Mouse (Mus musculus) midbrain, embryonic 12.5 days (tissue): ENCODE results near the gene Ush2a. TPM values are rescaled to one million over a fixed set of nuclear protein-coding genes. Genes with fewer than 3 reads are reported as not detected.

ENCODE experiments used
- ATAC-seq: fragments of 200-750 bp; cut with Nextera tagmentation; 2 replicates; pipeline ENCODE4 v1.8.0; 2017; ENCODE audit warnings: low read depth, moderate TSS enrichment, moderate library complexity; ENCODE audit not compliant: low FRiP score
- H3K27ac ChIP-seq: fragments of 300-500 bp; sonication (generic); replicated peaks from 2 replicates; pipeline ENCODE4 v1.5.1; 2016; ENCODE audit warnings: mild to moderate bottlenecking
- H3K27me3 ChIP-seq: fragments of 300-500 bp; sonication (generic); 2 replicates; pipeline ENCODE4 v1.6.1; 2016; ENCODE audit warnings: mild to moderate bottlenecking
- H3K36me3 ChIP-seq: fragments of 300-500 bp; sonication (generic); 2 replicates; pipeline ENCODE4 v1.6.1; 2016
- H3K4me1 ChIP-seq: fragments of 300-500 bp; sonication (generic); 2 replicates; pipeline ENCODE4 v1.6.1; 2016
- H3K4me2 ChIP-seq: fragments of 300-500 bp; sonication (generic); replicated peaks from 2 replicates; pipeline ENCODE4 v1.6.1; 2016; ENCODE audit warnings: mild to moderate bottlenecking, moderate library complexity
- H3K4me3 ChIP-seq: fragments of 300-500 bp; sonication (generic); 2 replicates; pipeline ENCODE4 v1.5.1; 2016; ENCODE audit warnings: mild to moderate bottlenecking
- H3K9ac ChIP-seq: fragments of 300-500 bp; sonication (generic); replicated peaks from 2 replicates; pipeline ENCODE4 v1.6.1; 2016; ENCODE audit warnings: mild to moderate bottlenecking, moderate library complexity
- H3K9me3 ChIP-seq: fragments of 300-500 bp; sonication (generic); 2 replicates; pipeline ENCODE4 v1.6.1; 2016; ENCODE audit warnings: mild to moderate bottlenecking
- WGBS: fragments of 180-500 bp; shearing (Covaris S2); methylation state at CpG from one replicate; pipeline ENCODE4 v1.1.7; 2016; 5-methylcytosine and 5-hydroxymethylcytosine counted together
- polyA plus RNA-seq: library from polyadenylated mRNA; unstranded; fragments of >200 nt; fragmentation: Nextera tagmentation; extraction: Ambion mirVana; gene quantifications from 2 replicates; pipeline ENCODE4 v1.2.1, GENCODE M21; 2016

Ush2a gene
- polyA plus RNA-seq, 1 experiment from 2014 or later, result 0.14 TPM

- Histone ChIP-seq H3K27me3 (no peaks in the 10 kb centered on the region), H3K4me2 (no peak overlapping the region), H3K4me1 (no peaks in the 10 kb centered on the region), H3K9me3 (peaks cover 4% of the 10 kb centered on the region; the same call in 1 of the 2 replicates), H3K36me3 (no peaks in the 10 kb centered on the region), H3K4me3 (no peak overlapping the region), H3K27ac (no peak overlapping the region), H3K9ac (no peak overlapping the region)
- 96% methylated on average over 2 of the region's 2 CpGs for WGBS
- ATAC-seq, result no peak
Observed at GRCm38 (mm10) chr1:188696295-188696694, 434.5 kb downstream of the Ush2a start.

DNA sequence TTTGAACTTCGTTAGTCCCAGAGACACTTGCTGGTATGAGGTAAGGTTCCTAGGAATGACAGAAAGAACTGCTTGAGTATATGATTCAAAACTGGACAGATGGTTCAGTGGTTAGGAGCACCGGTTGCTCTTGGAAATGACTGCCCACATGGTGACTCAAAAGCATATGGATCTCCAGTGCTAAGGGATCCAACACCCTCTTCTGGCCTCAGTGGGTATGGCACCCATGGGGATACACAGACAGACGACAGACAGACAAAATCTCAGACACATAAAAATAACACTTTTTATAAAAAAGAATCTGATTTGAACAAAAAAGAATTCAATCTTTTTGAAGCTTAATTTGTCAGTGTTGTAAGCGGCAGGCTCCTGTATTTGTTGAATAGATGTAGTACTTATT is 446.4 kb downstream of the Ush2a start:
- Histone ChIP-seq H3K36me3 (no peaks in the 10 kb centered on the region), H3K27me3 (no peaks in the 10 kb centered on the region), H3K4me2 (no peak overlapping the region), H3K4me1 (no peaks in the 10 kb centered on the region), H3K9me3 (no peaks in the 10 kb centered on the region), H3K4me3 (no peak overlapping the region), H3K27ac (no peak overlapping the region), H3K9ac (no peak overlapping the region)
- 90% methylated on average over 4 of the region's 4 CpGs for WGBS
- ATAC-seq, result no peak

DNA sequence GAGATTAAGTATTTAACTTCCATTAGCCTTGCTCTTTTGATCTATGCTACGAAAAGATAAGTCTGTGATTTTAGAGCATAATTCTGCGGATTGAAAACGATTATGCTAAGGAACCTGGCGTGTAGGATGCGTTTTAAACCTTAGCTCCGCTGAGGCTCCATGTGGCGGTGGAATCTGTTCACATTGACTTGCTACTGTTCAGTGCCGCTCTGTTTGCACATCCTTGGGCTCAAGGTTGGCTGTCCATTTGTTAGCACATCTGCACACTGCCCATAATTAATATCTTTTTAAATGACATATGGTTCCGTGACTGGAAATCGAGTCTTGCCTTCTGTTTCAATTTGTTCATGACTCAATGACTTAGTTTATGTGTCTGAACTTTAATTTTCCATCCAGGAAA is 446.9 kb downstream of the Ush2a start:
- H3K27me3 ChIP-seq, result no peaks in the 10 kb centered on the region
- H3K4me2 ChIP-seq, result no peak overlapping the region
- no peaks in the 10 kb centered on the region for H3K36me3 ChIP-seq
- no peak overlapping the region for H3K27ac ChIP-seq
- H3K4me3 ChIP-seq, result no peak overlapping the region
- WGBS, result 91% methylated on average over 10 of the region's 10 CpGs
- no peak overlapping the region for H3K9ac ChIP-seq
- no peak for ATAC-seq
- H3K4me1 ChIP-seq, result no peaks in the 10 kb centered on the region
- no peaks in the 10 kb centered on the region for H3K9me3 ChIP-seq

- H3K9ac ChIP-seq, result no peak overlapping the region
- 92% methylated on average over 18 of the region's 18 CpGs for WGBS
- H3K4me2 ChIP-seq, result no peak overlapping the region
- no peaks in the 10 kb centered on the region for H3K9me3 ChIP-seq
- H3K4me3 ChIP-seq, result no peak overlapping the region
- no peak for ATAC-seq
- no peaks in the 10 kb centered on the region for H3K4me1 ChIP-seq
- H3K27ac ChIP-seq, result no peak overlapping the region
- H3K36me3 ChIP-seq, result no peaks in the 10 kb centered on the region
- H3K27me3 ChIP-seq, result no peaks in the 10 kb centered on the region
Observed at GRCm38 (mm10) chr1:188714131-188714530, 452.3 kb downstream of the Ush2a start.

GRCm38 (mm10) chr1:188714941-188715340 is 453.1 kb downstream of the Ush2a start:
- H3K4me3 ChIP-seq, result no peak overlapping the region
- no peaks in the 10 kb centered on the region for H3K36me3 ChIP-seq
- no peak overlapping the region for H3K4me2 ChIP-seq
- H3K27me3 ChIP-seq, result no peaks in the 10 kb centered on the region
- no peak overlapping the region for H3K9ac ChIP-seq
- WGBS, result 91% methylated on average over 7 of the region's 7 CpGs
- no peaks in the 10 kb centered on the region for H3K4me1 ChIP-seq
- no peak overlapping the region for H3K27ac ChIP-seq
- no peak for ATAC-seq
- no peaks in the 10 kb centered on the region for H3K9me3 ChIP-seq

- H3K4me2 ChIP-seq, result no peak overlapping the region
- no peak overlapping the region for H3K4me3 ChIP-seq
- H3K36me3 ChIP-seq, result no peaks in the 10 kb centered on the region
- H3K27ac ChIP-seq, result no peak overlapping the region
- H3K9me3 ChIP-seq, result no peaks in the 10 kb centered on the region
- H3K9ac ChIP-seq, result no peak overlapping the region
- ATAC-seq, result no peak
- WGBS, result 95% methylated on average over 3 of the region's 3 CpGs
- no peaks in the 10 kb centered on the region for H3K4me1 ChIP-seq
- no peaks in the 10 kb centered on the region for H3K27me3 ChIP-seq
Observed at GRCm38 (mm10) chr1:188716886-188717285, 455.1 kb downstream of the Ush2a start.

DNA sequence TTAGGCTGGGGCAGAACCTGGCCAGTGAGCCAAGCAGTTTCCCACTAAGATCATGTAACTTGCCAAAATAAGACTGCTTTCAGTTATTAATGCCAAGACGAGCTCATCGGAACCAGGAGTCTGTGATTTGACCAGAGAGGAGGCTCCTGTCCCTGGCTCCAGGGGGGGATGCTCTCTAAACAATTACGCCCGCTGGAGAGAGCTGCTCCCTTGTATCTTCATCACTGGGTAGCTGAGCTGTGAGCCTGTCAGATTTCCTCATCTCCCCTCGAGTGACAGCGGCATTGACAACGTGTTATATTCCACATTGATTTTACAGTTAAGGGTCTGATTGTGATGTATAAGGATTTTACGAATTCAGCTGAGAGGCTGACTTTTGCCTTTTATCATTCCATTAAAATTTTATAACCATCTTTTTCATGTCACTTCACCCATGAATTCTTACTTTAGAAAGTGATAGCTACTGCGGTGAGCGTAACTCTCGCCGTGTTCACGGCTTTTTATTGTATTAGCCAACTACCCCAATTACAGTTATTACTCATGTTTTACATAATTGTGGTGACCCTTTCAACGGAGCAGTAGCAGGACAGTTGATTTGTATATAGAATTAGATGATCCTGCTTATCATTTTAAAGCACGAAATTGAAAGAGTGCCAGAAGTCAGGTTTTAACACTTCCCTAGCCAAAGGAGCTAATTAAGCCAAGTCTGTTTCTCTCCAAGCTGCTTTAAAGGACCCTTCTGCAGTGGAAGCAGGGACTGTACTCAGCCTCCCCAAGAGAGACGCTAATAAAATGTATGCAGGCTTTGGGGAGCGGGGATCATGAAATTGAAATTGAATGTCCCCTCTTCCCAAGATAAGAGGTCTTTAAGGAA is 463.5 kb downstream of the Ush2a start:
- Histone ChIP-seq H3K4me2 (no peak overlapping the region), H3K4me1 (peaks cover 15% of the 10 kb centered on the region; the same call in 1 of the 2 replicates), H3K36me3 (no peaks in the 10 kb centered on the region), H3K27me3 (no peaks in the 10 kb centered on the region), H3K27ac (no peak overlapping the region), H3K9me3 (no peaks in the 10 kb centered on the region), H3K9ac (no peak overlapping the region), H3K4me3 (no peak overlapping the region)
- no peak for ATAC-seq
- whole genome bisulfite sequencing, result 66% methylated on average over 17 of the region's 17 CpGs

DNA sequence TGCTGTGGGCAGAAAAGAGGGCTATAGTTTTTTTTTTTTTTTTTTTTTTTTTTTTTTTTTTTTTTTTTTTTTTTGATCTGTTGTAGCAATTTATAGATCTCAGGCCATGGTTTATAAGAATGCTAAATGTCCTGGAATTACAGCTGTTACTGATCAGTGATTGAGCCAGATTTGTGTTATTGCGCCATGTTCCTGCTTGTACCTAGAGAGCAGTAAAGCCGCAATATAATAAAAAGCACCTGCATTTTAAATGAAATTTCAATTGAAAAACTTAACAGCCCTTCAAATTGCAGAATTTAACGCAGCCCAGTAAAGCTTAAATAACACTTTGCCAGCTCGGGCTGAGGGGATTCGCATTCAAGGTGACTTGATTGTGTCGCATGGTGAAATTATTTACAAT is 465.1 kb downstream of the Ush2a start:
- Histone ChIP-seq H3K27me3 (no peaks in the 10 kb centered on the region), H3K27ac (no peak overlapping the region), H3K4me1 (peaks cover 15% of the 10 kb centered on the region; the same call in 1 of the 2 replicates), H3K9me3 (no peaks in the 10 kb centered on the region), H3K4me3 (no peak overlapping the region), H3K9ac (no peak overlapping the region), H3K36me3 (no peaks in the 10 kb centered on the region), H3K4me2 (no peak overlapping the region)
- WGBS, result 75% methylated on average over 6 of the region's 6 CpGs
- no peak for ATAC-seq

DNA sequence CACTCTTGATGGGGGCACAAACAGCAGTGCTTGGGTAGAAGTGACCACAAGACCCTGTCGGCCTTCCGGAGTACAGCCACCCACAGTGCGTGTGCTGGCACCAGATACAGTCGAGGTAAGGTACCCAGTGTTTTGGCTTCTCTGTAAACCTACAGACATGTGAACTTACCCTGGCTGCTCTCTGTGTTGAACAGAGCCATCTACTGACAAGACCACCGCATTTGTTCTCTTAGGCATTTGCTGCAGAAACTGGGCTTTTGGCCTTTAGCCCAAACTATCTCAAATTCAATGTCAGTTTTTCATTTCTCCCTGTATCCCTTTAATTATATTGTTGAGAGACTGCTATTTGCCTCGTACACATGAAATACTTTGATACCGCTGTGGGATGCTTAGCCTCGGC is 466.8 kb downstream of the Ush2a start:
- Histone ChIP-seq H3K4me3 (no peak overlapping the region), H3K27ac (no peak overlapping the region), H3K27me3 (no peaks in the 10 kb centered on the region), H3K36me3 (no peaks in the 10 kb centered on the region), H3K9me3 (no peaks in the 10 kb centered on the region), H3K4me2 (no peak overlapping the region), H3K4me1 (peaks cover 15% of the 10 kb centered on the region; the same call in 1 of the 2 replicates), H3K9ac (no peak overlapping the region)
- 82% methylated on average over 8 of the region's 8 CpGs for WGBS
- no peak for ATAC-seq

DNA sequence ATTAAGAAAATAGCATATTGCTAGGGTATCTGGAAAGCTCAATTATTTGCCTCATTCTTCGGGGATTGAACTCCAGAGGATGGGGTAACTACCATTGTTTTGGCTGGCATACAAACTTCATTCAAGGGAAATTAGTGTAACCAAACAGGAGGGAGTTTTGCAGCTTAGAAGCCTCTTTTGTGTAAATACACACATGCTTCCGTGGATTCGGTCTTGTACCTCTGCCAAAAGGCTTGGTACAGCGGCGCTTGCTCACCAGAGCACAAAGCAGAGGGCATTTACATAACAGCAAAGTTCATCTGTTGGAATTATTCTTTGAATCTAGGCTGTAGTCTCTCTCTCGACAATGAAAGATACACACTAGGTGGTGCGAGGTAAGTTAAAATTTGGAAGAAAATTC is 467.4 kb downstream of the Ush2a start:
- no peak overlapping the region for H3K27ac ChIP-seq
- no peaks in the 10 kb centered on the region for H3K36me3 ChIP-seq
- no peaks in the 10 kb centered on the region for H3K9me3 ChIP-seq
- no peak overlapping the region for H3K9ac ChIP-seq
- 34% methylated on average over 7 of the region's 7 CpGs for WGBS
- no peak overlapping the region for H3K4me3 ChIP-seq
- no peaks in the 10 kb centered on the region for H3K27me3 ChIP-seq
- ATAC-seq, result peak; percentile 23; the same call in 1 of the 2 replicates
- peaks cover 15% of the 10 kb centered on the region; the same call in 1 of the 2 replicates for H3K4me1 ChIP-seq
- H3K4me2 ChIP-seq, result no peak overlapping the region

DNA sequence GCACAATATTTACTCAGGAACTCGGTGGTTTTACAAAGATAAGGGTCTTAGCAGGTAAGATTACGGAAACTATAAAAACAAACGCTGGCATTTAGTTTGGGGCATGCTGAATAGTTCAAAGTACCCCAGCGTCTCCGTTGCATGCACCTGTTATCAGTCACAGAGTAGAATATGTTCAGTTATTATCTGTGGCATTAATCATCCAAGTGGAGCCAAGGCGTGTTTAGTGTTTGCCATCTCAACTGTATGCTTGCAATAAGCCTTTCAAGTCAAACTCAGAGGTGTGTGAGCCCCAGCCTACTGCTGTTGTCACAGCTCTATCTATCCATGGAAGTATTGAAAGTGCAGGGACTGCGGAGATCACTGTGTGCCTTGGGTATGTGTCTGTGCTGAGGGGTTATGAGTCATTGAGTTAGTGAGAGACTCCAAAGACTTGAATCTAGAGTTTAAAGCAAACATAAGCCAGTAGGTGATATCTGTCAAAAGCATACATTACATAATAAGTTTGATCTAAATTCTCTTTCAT is 473.0 kb downstream of the Ush2a start:
- WGBS, result 90% methylated on average over 7 of the region's 7 CpGs
- no peak overlapping the region for H3K4me2 ChIP-seq
- ATAC-seq, result no peak

DNA sequence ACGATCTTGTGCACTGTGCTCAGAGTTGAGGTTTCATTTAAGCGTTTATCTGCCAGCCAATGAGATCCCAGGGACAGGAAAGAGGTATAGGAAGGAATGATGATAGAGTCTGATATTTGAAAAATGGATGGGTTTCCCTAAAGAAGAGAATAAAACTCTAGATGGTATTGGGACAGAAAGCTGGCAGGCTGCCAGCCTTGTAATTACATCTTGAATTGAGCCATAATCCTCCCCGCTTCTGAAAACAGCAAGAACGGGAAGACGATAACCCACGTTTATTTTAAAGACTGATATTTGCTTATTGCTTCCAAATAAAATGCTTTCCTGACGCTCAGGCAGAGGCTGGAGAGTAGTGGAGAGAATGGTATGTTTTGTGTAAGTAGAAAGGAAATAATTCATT is 481.1 kb downstream of the Ush2a start:
- Histone ChIP-seq H3K4me1 (no peaks in the 10 kb centered on the region), H3K27ac (no peak overlapping the region), H3K27me3 (no peaks in the 10 kb centered on the region), H3K9ac (no peak overlapping the region), H3K4me3 (no peak overlapping the region), H3K4me2 (no peak overlapping the region), H3K36me3 (no peaks in the 10 kb centered on the region), H3K9me3 (no peaks in the 10 kb centered on the region)
- WGBS, result 74% methylated on average over 7 of the region's 7 CpGs
- no peak for ATAC-seq

More for the DNA sequence above, 473.0 kb downstream of the Ush2a start:
- no peak overlapping the region for H3K9ac ChIP-seq
- no peaks in the 10 kb centered on the region for H3K27me3 ChIP-seq
- H3K36me3 ChIP-seq, result no peaks in the 10 kb centered on the region
- H3K9me3 ChIP-seq, result no peaks in the 10 kb centered on the region
- H3K4me1 ChIP-seq, result no peaks in the 10 kb centered on the region
- H3K27ac ChIP-seq, result no peak overlapping the region
- no peak overlapping the region for H3K4me3 ChIP-seq
